Mouse (Mus musculus) brown adipose tissue, adult 24 weeks (tissue): ENCODE data around the gene Cpne8. TPM values are rescaled to one million over a fixed set of nuclear protein-coding genes. Genes with fewer than 3 reads are reported as not detected.
"Not testable (repeated sequence)": the region's sequence is repeated elsewhere in the genome, so short reads cannot be mapped to it uniquely, and the experiment has no call there.

Experiments
- H3K27ac ChIP-seq: fragments of 200-500 bp; replicated peaks from 2 replicates; pipeline ENCODE4 v1.5.1; 2012; ENCODE audit warnings: low read depth, mild to moderate bottlenecking, low read length
- H3K4me1 ChIP-seq: fragments of 200-500 bp; 2 replicates; pipeline ENCODE4 v1.6.1; 2012; ENCODE audit warnings: low read length, mixed read lengths; ENCODE audit not compliant: control insufficient read depth, insufficient read depth, insufficient read length
- H3K4me3 ChIP-seq: fragments of 200-500 bp; 2 replicates; pipeline ENCODE4 v1.5.1; 2012; ENCODE audit warnings: low read depth, mild to moderate bottlenecking, low read length, moderate library complexity; ENCODE audit not compliant: insufficient read depth
- polyA plus RNA-seq: library from polyadenylated mRNA; stranded (reverse); fragments of >200 nt; gene quantifications from 2 replicates; pipeline ENCODE4 v1.2.4, GENCODE M21; 2012; ENCODE audit not compliant: missing spikeins, insufficient read depth, insufficient read length

The Cpne8 gene
- polyA plus RNA-seq, 1 experiment, result 4.8 TPM

DNA sequence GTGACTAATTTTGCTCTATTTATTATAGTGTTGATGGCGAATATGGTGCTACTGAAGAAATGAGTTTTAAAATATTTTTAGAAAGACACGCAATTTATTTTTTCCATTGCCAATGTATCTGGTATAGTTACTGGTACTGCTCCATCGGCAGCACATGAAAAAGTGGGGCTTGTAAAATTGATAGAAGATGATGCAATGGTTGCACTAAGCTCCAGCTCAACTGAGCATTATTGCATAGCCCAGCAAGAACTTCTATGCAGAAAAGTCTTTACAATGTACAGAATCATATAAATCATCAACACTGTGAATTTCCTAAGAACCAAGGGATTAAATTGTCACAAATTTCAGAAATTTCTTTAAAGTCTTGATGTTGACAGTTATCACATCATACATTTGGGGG lies 101.8 kb downstream of the Cpne8 start:
- no peaks in the 10 kb centered on the region for H3K4me1 ChIP-seq
- H3K27ac ChIP-seq, result no peak overlapping the region
- H3K4me3 ChIP-seq, result no peak overlapping the region

DNA sequence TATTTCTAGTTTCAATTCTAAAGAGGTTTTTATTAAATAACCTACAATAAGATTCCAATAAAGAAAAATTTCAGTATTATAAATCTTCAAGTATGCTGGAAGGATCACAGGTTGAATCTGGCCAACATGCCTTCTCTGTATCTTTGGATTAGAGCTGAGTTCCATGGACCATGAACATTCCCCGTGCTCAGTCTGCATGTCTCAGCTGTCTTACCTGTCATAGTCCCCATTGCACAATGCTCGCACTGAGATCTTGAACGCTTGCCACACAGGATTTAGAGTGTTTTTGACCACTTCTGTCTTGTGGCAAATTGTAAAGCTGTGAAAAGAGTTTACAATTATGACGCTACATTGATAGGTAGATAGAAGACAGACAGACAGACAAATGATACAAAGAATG lies 110.0 kb downstream of the Cpne8 start:
- H3K4me1 ChIP-seq, result no peaks in the 10 kb centered on the region
- no peak overlapping the region for H3K27ac ChIP-seq
- no peak overlapping the region for H3K4me3 ChIP-seq

GRCm38 (mm10) chr15:90568050-90568449 lies 111.2 kb downstream of the Cpne8 start:
- no peak overlapping the region for H3K4me3 ChIP-seq
- no peak overlapping the region for H3K27ac ChIP-seq
- no peaks in the 10 kb centered on the region for H3K4me1 ChIP-seq

GRCm38 (mm10) chr15:90563996-90564395 lies 115.2 kb downstream of the Cpne8 start:
- Histone ChIP-seq H3K4me1 (no peaks in the 10 kb centered on the region), H3K27ac (no peak overlapping the region)

GRCm38 (mm10) chr15:90561613-90562012 lies 117.6 kb downstream of the Cpne8 start:
- Histone ChIP-seq H3K4me3 (no peak overlapping the region), H3K4me1 (no peaks in the 10 kb centered on the region)

More at GRCm38 (mm10) chr15:90563996-90564395, 115.2 kb downstream of the Cpne8 start:
- H3K4me3 ChIP-seq, result no peak overlapping the region

GRCm38 (mm10) chr15:90548589-90548988 lies 130.6 kb downstream of the Cpne8 start:
- no peak overlapping the region for H3K27ac ChIP-seq
- H3K4me3 ChIP-seq, result no peak overlapping the region
- H3K4me1 ChIP-seq, result peaks cover 3% of the 10 kb centered on the region; the same call in 1 of the 2 replicates

More at GRCm38 (mm10) chr15:90561613-90562012, 117.6 kb downstream of the Cpne8 start:
- no peak overlapping the region for H3K27ac ChIP-seq

DNA sequence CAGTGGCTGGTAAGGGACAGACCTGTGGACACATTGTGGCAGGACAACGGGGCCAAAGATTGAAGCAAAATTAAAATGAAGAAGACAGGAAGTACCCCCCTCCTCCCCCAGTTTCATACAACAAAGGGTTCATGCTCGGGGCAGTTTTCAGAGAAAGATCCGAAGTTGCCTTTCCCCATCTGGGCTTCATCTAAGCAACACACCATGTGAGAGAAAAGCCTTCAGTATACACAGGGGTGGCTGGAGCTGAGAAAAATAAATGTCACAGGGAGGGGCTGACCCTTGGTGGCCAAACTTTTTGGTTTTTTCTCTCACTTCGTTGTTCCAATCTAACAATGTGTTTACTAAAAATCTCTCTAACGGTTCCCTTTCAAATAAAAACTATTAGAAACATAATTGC lies 135.8 kb downstream of the Cpne8 start:
- H3K4me1 ChIP-seq, result peaks cover 3% of the 10 kb centered on the region; the same call in 1 of the 2 replicates
- H3K4me3 ChIP-seq, result no peak overlapping the region
- H3K27ac ChIP-seq, result no peak overlapping the region

DNA sequence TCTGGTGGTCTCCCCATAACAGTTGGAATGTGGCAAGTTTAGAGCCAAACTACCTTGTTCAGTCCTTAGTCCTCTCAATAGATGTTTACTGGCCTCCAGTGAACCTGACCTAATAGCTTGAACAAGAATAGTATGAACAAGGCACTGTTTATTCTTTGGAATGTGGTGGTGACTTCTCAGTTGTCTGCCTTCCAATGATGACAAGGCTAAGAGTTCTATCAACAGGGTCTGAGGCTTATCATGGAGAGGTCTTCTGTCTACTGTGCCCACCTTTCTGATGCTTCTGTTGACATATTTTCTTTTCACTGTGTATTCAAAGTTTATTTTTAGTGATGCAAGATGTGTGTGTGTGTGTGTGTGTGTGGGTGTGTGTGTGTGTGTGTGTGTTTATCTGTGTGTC lies 137.1 kb downstream of the Cpne8 start:
- Histone ChIP-seq H3K27ac (no peak overlapping the region), H3K4me1 (peaks cover 3% of the 10 kb centered on the region; the same call in 1 of the 2 replicates)

DNA sequence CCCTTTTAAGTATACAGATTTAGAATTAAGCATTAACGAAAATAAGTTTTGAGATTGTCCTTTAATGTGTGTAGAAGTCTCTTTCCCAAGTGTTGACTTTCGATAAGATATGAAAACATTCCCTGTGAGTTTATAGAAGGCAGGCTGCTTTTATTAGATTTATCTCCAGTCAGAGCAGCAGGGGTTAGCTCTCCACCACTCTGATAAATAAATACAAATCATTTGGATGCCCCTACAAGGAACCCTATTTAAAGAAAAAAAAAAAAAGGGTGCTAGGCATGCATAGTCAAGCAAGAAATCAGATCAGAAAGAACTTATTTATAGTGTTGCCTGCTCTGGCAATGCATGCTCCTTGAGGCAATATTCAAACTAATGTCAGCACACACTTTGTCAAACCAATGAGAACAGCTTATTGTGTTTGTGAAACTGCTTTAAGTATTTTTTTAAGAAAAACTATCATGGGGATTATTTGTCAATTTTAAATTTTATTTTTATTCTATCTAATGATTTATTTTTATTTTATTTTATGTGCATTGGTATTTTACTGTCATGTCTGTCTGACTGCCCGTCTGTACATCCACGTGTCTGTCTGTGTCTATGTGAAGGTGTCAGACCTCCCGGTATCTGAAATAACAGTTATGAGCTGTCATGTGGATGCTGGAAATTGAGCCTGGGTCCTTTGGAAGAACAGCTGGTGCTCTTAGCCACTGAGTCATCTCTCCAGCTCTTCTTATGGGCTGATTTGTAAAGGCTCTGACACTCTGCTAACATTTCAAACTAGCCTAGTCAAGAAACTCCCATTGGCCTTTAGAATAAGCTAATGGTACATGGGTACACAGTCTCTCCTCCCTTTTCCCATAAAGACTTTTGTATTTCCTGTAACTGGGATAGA lies 142.7 kb downstream of the Cpne8 start:
- Histone ChIP-seq H3K4me1 (no peaks in the 10 kb centered on the region), H3K4me3 (no peak overlapping the region), H3K27ac (no peak overlapping the region)

More for the DNA sequence above, 137.1 kb downstream of the Cpne8 start:
- H3K4me3 ChIP-seq, result no peak overlapping the region

GRCm38 (mm10) chr15:90535730-90536129 lies 143.5 kb downstream of the Cpne8 start:
- Histone ChIP-seq H3K4me1 (no peaks in the 10 kb centered on the region), H3K4me3 (no peak overlapping the region)

GRCm38 (mm10) chr15:90512769-90513168 lies 166.5 kb downstream of the Cpne8 start:
- H3K27ac ChIP-seq, result no peak overlapping the region
- H3K4me3 ChIP-seq, result no peak overlapping the region
- H3K4me1 ChIP-seq, result no peaks in the 10 kb centered on the region

More at GRCm38 (mm10) chr15:90535730-90536129, 143.5 kb downstream of the Cpne8 start:
- no peak overlapping the region for H3K27ac ChIP-seq

GRCm38 (mm10) chr15:90497080-90497479 lies 182.2 kb downstream of the Cpne8 start:
- Histone ChIP-seq H3K27ac (no peak overlapping the region), H3K4me3 (no peak overlapping the region), H3K4me1 (no peaks in the 10 kb centered on the region)

- Histone ChIP-seq H3K4me1 (no peaks in the 10 kb centered on the region), H3K4me3 (no peak overlapping the region), H3K27ac (no peak overlapping the region)
Measured at GRCm38 (mm10) chr15:90491558-90491957, 187.7 kb downstream of the Cpne8 start.

- Histone ChIP-seq H3K4me3 (no peak overlapping the region), H3K27ac (no peak overlapping the region), H3K4me1 (no peaks in the 10 kb centered on the region)
Measured at GRCm38 (mm10) chr15:90490186-90490585, 189.0 kb downstream of the Cpne8 start.

DNA sequence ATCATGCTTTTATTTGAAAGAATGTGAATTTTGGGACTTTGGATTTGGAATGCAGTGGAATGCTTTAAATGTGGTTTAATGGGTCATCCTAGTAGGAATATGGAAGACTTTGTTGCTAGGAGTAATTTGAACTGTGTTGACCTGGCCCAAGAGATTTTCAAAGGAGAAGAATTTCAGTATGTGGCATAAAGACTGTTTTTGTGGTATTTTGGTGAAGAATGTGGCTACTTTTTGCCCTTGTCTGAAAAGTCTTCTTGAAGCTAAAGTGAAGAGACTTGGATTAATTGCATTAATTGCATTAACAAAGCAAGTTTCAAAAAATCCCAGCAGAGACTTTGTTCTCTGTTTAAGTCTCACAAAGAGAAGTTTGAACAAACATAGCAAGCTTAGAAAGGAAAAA lies 208.7 kb downstream of the Cpne8 start:
- H3K27ac ChIP-seq, H3K4me1 ChIP-seq, H3K4me3 ChIP-seq: not testable (repeated sequence)

- Histone ChIP-seq H3K4me1 (no peaks in the 10 kb centered on the region), H3K4me3 (no peak overlapping the region)
Measured at GRCm38 (mm10) chr15:90463281-90463680, 216.0 kb downstream of the Cpne8 start.

More at GRCm38 (mm10) chr15:90463281-90463680, 216.0 kb downstream of the Cpne8 start:
- H3K27ac ChIP-seq, result no peak overlapping the region
